Mouse (Mus musculus) monocyte, adult 5-6 weeks (primary cell): ENCODE results near the gene Ccdc157. TPM values are rescaled to one million over a fixed set of nuclear protein-coding genes. Genes with fewer than 3 reads are reported as not detected.
A peak's percentile ranks its signal among the peaks of the same experiment; 100 is the strongest.

ENCODE experiments used
- ATAC-seq: fragments of 153-309, 156-312 bp; replicated peaks from 2 replicates; pipeline ENCODE4 v1.8.0; 2017; ENCODE audit warnings: mild to moderate bottlenecking; ENCODE audit not compliant: low TSS enrichment, insufficient number of reproducible peaks, severe bottlenecking, poor library complexity, low FRiP score
- total RNA-seq: library from RNA; stranded (forward); fragments of 200-1000, 200-491, 200-594 nt; gene quantifications from 3 replicates; pipeline ENCODE4 v1.2.3, GENCODE M21; 2017

The Ccdc157 gene
- 1.3 to 9.2 TPM (median 1.4 TPM) in 3 replicates for total RNA-seq

- ATAC-seq = peak; percentile 97
These were observed at the start of gene Ccdc157, which contains the start of gene Sf3a1 for GRCm38 (mm10) chr11:4159808-4160708. Ccdc157 (minus strand) TSS chr11:4160293. Sf3a1 (plus strand) TSS chr11:4160350.

GRCm38 (mm10) chr11:4209556-4209955 is 49.5 kb upstream of the Ccdc157 start:
- ATAC-seq = no peak

- no peak for ATAC-seq
These were observed 47.6 kb upstream of the Ccdc157 start for GRCm38 (mm10) chr11:4207655-4208054.

DNA sequence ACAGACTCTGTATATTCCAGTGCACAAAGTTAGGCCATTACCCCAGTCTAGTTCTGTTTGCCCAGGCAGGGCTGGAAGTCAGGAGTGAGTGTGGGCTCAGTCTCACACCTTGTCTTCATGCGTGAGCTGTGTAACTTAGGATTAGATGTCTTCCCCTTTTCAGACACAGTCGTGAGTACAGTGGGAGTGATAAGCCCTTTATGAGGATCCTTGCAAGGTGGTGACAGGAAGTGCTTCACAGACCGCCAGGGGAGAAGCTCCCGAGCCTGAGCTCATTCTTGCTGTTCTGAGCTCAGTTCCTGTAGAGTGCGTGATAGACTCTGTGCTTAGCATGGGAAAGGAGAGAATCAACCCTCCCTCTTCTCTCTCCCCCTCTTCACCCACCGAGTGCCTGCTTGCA is 46.5 kb upstream of the Ccdc157 start:
- ATAC-seq = no peak

- ATAC-seq = no peak
These were observed 45.9 kb upstream of the Ccdc157 start for GRCm38 (mm10) chr11:4205951-4206350.

GRCm38 (mm10) chr11:4205097-4205655 is 45.1 kb upstream of the Ccdc157 start:
- no peak for ATAC-seq

GRCm38 (mm10) chr11:4203705-4204074 is 43.6 kb upstream of the Ccdc157 start:
- ATAC-seq = no peak

DNA sequence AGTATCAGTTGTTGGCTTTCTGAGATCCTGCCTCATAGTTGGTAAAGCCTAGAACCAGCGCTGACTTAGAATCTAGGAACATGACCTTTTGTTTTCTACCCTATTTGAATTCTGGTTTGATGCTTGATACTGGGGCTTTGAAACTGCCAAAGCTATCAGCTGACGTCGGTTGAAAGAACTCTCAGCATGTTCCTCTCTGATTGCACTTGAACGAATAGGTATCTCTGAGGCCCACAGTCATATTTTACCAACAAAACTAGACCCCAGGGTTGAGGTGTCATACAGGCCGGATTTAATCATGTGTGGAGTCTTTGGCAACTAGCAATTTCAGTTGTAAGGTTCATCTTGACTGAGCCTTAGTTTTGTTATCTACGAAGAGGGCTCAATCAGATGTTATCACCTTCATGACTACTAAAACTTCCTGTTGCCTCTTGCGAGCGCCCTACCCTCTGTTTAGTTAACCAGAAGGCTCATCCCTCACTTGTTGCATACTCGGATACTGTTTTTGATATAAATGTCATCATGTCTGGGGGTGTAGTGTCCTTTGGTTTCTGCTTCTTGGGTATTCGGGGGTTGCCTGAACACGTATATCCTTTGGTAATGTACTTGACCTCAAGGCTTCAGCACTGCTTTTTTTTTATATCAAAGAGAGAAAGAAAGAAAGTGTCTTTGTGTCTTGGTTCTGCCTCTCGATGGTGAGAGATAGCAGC is 43.1 kb upstream of the Ccdc157 start:
- ATAC-seq = no peak

DNA sequence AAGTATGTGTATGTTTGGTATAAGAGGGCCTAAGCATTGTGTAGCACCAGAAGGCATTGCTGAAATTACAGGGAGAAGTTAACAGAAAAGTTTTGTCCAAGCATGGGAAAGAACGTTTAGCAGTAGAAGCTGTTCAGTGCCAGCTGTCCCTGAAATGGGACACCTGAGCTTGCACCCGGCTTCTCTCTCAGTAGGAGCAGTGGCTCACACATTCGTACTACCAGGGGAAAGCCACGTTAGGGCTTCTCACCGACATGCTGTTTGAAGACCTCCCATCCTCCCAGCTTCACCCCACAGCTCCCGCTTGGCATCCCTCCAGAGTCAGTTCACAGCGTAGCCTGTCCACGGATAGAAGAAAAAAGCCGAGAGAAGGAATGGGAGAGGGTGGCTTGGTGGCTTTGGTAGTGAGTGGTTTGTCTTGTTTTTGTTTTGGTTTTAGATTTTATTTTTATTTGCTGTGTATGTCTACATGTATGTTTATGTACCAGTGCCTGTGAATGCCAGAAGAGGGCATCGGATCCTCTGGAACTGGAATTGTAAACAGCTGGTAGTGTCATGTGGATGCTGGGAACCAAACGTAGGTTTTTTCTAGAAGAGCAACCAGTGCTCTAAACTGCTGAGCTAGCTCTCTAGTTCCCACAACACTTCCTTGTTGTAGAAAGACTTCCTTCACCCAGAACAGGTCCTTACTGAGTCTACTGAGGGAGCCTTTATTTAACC is 42.0 kb upstream of the Ccdc157 start:
- ATAC-seq = no peak

DNA sequence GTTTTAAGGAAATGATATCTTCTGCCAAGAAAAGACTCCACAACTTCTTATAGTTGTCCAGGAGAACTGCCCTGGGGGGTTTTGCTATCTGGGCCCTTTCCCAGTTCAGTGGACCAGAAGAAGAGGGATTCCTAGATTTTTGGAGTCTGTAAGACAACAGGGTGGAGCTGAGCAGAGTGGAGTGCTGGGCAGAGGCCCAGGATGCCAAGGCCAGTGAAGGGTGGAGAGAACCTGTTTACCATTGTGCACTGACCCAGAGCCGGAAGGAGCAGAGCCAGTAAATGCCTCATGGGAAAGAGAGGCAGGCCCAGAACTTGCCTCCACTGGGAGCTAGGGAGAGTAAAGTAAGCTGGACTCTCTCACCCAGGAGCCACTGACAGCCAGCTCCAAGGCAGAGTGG is 37.6 kb upstream of the Ccdc157 start:
- ATAC-seq = no peak

DNA sequence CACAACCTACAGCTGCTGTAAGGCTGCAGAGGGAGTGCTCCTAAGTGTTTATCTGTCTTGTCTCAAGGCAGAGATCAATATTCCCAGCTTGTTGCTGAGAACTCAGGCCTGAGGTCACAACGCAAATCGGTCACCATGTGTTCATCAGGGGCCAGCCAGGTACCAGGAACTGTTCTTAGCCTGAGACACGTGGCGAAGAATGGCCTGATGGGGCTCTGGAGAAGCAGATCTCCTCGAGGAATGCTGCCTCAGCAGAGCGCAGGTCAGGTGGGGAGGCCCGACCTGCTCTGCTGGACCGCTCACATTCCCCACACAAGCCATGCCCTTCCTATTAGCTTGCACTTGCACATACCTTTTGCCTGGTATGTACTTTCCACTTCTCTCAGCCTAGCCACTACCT is 36.5 kb upstream of the Ccdc157 start:
- ATAC-seq = no peak

DNA sequence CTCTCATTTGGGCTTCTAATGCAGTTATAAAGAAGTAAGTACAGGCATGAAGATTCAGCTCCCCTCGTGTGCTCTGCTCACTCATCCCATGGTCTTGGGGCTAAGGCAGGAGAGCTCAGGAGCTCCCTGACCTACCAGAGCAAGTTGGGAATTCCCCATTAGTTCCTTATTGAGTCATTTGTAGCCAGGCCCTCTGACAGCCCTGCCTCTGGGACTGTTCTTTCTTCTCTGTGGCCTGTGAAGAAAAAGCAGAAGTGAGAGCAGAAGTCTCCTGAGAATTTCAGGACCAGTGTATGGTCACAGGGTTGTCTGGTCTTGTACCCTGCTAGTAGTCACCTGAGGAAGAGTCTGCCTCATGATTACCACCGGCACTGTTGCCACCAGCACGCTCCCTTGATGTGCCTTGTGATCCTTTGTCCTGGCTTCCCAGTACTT is 35.5 kb upstream of the Ccdc157 start:
- peak; percentile 87 for ATAC-seq

GRCm38 (mm10) chr11:4193420-4193819 is 33.3 kb upstream of the Ccdc157 start:
- ATAC-seq = no peak

GRCm38 (mm10) chr11:4192757-4193156 is 32.7 kb upstream of the Ccdc157 start:
- no peak for ATAC-seq

DNA sequence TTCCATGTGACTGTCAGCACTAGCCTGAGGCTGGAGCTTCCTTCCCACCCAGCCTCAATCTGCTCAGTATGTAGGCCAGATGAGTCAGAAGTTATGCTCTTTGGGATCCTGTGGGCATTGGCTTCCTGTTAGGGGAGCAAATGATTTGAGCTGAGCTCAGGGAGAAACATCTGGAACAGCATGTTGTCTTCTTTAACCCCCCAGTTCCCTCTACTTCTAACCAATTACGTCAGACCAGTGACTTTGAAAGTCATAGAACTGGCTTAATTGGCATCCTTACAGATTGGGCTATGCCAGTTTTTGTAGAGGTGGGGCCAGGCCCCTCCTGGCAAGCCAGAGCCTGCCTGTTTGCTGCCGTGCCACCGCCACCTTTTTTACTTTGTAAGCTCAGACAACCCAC is 30.6 kb upstream of the Ccdc157 start:
- ATAC-seq = no peak

GRCm38 (mm10) chr11:4189182-4189581 is 29.1 kb upstream of the Ccdc157 start:
- no peak for ATAC-seq

- no peak for ATAC-seq
These were observed 27.2 kb upstream of the Ccdc157 start for GRCm38 (mm10) chr11:4187318-4187700.

- peak; percentile 99 for ATAC-seq
These were observed 26.6 kb upstream of the Ccdc157 start, which contains the start of gene Tbc1d10a for GRCm38 (mm10) chr11:4186486-4187317. Tbc1d10a (plus strand) TSS chr11:4186789.
